Mouse (Mus musculus): ENCODE measurements at regions not wholly inside any gene's neighbourhood (a gene's known extent, or its start where the extent isn't known, plus 50 kb on each side); places are given as distances from the start of the nearest gene placed in this dataset.
A peak's percentile ranks its signal among the peaks of the same experiment; 100 is the strongest.

DNA sequence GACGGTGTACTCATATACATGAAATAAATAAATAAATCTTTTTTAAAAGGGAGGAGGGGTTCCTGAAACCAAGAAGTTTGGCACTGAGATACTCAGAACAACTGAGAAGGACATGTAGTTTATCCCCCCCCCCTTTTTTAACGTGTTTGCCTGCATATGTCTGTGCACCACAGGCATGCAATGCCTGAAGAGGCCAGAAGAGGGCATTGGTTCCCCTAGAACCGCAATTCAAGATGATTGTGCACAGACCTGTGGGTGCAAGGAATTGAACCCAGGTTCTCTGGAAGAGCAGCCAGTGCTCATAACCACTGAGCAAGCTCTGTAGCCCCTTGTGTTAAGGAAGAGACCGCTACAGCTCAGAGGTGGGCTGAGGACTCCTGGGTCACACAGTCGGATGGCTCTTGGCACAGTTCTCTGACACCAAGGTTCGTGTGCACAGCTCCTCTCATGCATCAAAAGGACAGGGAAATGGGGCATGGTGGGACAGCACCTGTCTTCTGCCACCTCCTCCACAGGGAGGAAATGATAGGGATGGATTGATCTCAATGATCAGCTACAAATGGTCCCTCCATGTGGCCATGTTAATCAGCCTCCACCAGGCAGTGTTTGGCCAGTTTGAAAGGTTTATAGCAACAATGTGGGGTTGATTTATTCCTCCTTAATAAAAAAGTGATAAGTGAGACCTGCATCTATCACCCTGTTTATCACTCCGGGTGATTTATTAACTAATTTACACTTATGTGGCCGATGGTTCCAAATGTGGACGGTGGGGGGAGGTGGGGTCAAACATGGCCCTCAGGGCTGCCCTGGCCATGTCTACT is 58.5 kb upstream of the Top1 start:
- no peak for DNase-seq

DNA sequence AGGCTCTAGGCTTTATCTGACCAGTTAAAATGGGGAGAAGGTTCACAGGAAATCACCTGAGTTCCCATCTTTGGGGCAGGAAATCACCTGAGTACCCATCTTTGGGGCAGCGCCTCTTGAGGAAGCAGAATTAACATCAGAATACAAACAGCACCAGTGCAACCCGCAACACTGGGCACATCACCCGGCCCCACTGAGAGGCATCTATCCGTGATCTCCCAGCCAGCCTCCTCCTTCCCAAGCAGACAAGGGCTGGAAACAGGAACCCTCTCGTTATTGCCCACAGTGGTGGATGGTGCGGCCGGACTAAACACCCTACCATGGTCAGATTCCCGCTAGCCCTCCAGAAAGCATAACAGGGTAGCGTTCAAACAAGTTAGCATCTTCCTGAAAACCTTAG is 57.3 kb upstream of the Top1 start:
- no peak for DNase-seq

DNA sequence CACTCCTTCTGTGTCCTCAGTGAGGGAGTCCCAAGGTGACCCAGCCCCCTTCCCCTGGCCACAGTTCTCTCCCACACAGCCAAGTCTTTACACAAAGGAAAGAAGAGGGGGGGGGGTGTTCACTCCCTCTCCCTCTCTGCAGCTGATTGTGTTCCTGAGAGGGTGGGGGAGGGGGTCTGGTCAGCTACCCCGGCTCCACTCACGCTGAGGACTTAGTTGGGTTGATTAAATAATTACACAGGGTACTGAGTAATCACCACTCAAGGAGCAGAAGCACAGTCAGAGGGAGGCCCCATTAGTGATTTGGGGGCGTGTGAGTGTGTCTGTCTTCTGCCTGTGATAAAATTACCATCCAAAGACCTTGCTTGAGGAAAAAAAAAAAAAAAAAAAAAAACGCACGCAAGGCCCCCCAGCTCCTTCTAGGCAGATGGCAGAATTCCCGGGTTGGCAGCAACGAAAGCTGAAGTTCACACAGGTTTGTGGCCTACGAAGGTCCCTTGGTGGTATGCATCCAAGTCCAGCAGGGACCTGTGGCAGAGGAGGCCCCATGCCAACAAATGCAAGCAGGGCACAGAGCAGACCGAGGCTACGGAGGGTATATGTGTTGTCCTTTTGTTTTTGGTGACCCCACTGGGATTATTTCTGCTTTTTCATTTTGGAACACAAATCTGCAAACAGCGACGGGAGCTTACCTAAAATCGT is 55.3 kb upstream of the Top1 start:
- no peak for DNase-seq

DNA sequence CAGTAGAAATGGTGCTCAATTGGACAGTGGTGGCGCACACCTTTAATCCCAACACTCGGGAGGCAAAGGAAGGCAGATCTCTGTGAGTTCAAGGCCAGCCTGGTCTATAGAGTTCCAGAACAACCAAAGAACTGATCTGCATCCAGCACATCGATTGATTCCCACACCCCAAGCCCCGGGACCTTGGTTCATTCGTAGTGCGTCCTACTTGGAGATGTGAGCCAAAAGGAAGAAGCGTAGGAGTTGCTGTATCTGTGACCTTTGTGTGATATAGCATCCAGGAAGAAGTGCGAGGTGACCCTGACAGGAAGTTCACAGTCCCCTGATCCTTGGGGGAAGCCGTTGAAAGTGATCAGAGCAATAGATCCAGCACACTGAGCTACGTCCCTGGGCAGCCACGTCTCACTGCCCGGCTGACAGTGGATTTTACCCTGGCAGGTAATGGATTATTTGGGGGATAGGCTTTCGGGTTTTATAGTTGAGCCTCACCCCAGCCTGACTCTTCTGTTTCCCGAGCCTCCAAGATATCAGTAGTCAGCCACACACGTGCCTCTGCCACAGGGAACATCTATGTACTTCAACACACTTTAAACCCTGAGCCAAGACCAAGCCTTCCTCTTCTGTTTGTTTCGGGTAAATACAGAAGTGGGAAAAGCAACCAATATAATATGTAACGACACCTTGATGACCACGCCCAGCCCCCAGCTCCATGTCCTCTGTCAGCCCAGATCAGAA is 54.1 kb upstream of the Top1 start:
- DNase-seq: no peak

DNA sequence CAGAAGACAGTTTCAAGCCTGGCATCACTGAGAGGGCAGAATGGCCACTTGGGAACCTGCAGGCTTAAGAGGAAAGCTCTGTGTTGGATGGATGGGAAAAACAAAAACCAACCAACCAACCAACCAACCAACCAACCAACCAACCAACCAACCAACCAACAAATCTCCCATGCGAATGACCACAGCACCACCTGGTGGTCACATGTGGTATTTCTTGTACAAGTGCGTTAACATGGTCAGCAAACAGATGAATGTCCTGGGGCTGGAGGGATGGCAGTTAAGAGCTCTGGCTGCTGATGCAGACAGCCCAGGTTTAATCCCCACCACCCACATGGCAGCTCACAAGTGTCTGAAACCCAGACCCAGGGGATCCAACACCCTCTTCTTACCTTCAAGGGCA is 52.7 kb upstream of the Top1 start:
- DNase-seq: peak; percentile 62 to 85

Measured in kidney, postnatal 25 days (tissue).